Mouse (Mus musculus) naive thymus-derived CD4-positive, alpha-beta T cell, adult 2 months (primary cell): ENCODE data around the gene Snx13.
A peak's percentile ranks its signal among the peaks of the same experiment; 100 is the strongest.

Experiments
- DNase-seq: peaks from one replicate; pipeline ENCODE4 v3.0.0-alpha.2; 2011; ENCODE audit warnings: low read depth

Snx13 gene

DNA sequence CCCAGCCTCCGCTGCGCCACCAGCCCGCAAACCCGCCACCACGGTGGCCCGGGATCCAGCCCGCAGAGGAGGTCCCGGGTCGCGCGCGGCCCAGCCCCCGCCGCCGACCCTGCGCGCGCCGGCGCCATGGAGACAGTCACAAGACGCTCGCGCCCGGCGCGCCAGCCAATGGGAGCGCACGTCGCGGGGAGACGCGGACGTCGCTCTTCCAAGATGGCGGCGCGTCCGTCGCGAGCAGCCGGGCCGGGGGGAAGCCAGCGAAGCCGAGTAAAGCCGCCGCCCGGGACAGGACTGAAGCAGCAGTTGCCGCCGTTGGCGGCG is at the start of gene Snx13:
Gene Snx13 (plus strand): TSS at position 188 of the 321 bp plus-strand sequence.
- DNase-seq: peak; percentile 91

- DNase-seq: no peak
Observed at GRCm38 (mm10) chr12:34997597-34998182, 49.3 kb upstream of the Snx13 start.

- no peak for DNase-seq
Observed at GRCm38 (mm10) chr12:34998778-34999467, 48.1 kb upstream of the Snx13 start.

- no peak for DNase-seq
Observed at GRCm38 (mm10) chr12:35000323-35000722, 46.7 kb upstream of the Snx13 start.

- no peak for DNase-seq
Observed at GRCm38 (mm10) chr12:35005748-35006147, 41.2 kb upstream of the Snx13 start.

GRCm38 (mm10) chr12:35007851-35008250 is 39.1 kb upstream of the Snx13 start:
- DNase-seq: no peak

DNA sequence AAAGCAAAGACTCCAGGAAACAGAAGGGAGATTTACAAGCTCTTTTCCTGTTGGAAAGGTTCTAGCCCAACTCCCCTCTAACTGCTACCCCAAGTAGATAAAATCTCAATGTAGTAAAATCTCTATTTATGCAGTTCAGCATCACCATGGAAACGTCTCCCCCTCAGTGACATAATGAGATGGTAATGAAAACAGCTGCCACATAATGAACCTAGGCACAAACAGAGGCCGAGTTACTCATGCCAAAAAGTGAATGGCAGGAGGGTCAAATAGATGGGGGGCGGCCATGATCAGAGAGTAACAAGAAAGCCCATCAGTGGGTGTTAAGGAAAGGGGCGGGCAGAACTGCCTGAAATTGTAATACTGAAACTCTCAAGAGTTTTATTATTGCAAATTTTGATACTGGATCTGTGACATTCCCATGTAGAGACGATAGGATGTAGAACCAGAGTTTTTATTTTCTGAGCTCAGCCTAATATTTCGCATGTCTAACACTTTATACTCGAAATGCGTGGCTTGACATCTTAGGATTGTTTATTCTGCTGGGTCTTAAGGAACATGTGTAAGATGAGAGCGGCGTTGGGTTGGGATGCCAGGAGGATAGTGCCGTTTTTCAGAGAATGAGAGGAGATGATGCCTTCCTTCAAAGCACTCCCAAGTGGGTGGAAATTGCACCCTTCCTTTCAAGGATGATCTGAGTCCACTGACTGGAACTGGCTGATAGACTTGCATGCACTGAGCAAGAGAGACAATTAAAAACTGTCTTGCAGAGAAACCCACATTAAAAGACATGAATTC is 38.4 kb upstream of the Snx13 start:
- DNase-seq: no peak

DNA sequence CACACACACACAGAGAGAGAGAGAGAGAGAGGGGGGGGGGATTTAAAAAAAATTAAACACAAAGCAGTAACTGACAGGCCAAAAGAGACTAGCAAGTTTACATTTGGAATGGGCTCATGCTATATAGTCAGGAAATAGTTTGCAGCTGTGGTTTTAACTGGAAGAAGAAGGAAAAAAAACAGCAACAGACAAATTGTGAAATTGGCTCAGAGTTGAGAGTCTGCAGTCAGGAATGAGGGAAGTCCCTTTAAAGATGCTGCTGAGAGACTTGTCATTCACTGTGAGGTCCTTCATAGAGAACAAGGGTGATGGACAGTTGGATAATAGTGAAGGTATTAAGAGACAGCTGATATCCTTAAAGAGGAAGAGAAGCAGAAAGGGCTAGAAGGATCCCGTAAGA is 35.5 kb upstream of the Snx13 start:
- DNase-seq: no peak

GRCm38 (mm10) chr12:35013950-35014349 is 33.0 kb upstream of the Snx13 start:
- DNase-seq: no peak

GRCm38 (mm10) chr12:35016056-35016455 is 30.9 kb upstream of the Snx13 start:
- DNase-seq: no peak

DNA sequence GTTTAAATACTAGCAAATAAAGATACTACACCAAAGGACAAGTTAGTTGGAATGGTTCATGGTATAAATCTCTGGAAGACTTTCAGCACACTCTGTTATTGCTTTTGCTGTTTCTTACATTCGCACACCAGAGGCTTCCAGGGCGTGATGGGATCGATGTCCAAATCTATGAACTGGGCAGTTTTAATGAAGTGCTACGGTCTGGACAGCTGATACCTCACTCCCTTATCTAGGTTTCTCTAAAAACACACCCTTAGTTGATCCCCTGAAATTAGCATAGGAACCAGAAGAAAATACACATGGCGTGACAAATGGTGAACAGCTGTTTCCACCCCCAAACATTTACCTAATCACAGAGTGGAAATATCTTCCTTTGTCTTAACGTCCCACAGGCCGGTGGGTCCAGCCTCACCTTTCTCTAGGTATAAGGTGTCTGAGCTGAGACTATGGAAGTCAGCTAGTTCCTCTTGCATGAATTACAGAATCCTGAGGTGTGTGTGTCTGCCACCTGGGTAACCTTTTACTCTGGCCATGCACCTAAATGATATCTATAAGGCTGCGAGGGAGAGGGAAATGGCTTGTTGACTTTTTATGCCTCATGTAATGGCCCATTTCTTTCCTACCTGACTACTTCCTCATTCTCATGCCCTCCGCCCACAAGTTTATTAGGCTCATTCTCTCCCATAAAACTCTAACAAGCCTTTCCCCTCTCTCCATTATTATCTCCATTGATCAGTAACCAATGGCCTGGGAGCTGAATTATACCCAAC is 30.3 kb upstream of the Snx13 start:
- DNase-seq: no peak

GRCm38 (mm10) chr12:35018679-35019237 is 28.2 kb upstream of the Snx13 start:
- no peak for DNase-seq

DNA sequence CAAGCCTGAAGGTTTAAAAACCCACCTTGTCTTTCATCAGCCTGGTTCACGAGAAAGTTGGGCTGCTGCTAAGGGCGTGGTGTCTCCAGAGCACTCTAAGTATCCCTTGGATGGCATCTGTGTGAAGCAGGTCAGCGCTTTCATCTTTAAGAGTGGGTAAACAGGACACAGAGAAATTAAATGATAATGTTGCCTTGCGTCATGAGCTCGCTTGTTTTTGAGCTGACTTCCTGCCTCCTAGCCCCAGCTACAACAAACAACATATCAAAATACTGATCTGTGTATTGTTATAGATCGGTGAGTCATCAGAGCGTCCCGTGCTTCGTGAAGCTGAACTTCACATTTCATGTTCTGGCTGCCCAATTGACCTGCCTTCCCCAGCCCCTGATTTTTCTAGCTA is 25.7 kb upstream of the Snx13 start:
- DNase-seq: no peak

DNA sequence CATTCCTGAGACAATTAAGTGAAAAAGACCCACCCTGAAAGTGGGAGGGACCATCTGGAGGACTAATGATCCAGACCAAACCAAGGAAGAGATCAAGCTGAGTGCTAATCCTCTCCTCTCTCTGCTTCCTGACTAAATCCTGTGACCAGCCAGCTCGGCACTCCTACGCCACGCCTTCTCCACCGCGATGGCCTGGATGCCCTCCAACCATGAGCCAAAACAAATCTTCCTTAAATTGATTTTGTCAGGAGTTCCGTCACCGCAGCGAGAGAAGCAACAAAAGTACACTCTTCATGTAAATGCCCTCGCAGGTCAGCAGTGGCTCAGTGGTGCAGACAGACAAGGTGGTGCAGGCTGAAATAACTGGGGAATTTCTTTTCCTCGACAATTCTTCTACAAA is 24.9 kb upstream of the Snx13 start:
- no peak for DNase-seq

DNA sequence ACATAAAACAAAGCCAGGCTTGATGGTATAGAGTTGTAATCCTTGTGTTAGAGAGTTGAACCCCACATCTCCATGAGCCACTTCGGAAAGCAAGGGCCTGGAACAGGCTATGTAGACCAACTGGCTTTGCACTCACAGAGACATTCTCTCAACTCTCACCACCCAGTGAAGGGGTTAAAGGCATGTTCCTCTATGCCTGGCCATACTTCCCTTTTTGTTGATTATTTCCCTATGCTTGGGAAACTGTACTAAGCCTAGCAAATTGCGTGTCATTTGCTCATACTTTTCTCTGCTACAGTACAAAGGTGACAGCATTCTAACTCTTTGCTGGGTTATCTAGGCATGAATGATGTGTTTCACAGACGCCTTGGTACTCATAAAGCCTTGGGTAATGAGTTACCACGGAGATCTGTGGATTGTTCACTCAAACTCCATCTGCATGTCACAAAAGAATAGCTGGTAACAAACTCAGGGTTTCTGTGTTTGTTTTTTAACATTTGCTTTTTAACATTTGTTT is 21.0 kb upstream of the Snx13 start:
- no peak for DNase-seq

DNA sequence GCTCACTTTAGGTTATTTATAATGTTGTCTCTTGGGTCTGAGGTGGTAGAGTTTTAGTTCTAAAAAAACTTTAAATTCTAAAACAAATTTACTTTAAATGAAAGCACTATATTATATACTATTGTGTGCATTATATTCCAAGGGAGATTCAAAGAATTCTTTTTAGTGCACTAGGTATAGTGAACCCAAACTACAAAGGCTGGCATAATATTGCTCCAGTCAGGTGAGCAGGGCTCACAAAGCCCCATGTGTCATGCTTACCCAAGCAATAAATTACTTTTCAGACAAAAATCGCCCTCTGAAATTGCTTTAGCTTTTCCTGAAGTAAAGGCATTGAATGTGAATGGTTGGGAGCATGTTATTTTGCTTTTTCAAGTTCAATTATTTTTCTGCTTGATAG is 19.5 kb upstream of the Snx13 start:
- no peak for DNase-seq

DNA sequence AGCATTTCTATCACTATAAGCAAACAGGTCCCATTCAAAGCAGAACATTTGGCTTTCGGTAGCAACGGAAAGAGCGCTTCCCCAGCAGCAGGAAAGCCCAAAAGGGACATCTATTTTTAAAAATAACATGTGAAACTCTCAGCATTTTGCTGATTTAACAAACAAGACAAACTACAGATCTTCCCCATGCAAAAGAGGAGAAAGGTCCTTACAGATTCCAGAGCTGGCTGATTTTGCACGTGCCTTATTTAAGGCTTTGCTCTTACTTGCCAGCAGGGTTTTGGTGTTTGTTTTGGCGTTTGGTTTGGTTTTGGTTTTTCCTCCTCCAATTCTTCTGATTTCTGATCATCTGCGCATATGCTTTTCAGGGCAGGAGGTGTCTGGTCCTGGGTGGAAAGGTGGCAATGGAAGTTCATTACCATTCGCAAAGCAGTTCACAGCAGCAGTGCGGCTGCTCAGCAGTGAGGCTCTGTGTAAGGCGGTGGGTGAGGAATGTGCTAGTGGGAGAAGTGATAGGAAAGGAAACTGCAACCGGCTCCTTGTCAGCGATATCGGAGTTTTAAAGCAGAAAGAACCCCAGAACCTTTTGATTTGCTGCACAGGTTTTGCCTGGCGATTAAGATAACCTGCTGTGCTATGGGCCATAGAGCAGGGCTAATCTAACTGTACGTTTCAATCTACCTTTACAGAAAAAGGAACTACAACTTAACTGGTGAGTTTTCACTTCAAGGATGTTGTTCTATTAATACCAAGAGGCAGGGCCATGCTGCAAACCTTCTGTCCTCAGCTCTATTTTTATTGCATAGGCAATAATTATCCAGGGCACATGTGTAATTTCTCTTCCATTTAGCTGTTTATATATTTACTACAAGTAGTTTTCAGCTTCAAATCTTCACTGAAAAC is 8.1 kb upstream of the Snx13 start:
- DNase-seq: peak; percentile 23

DNA sequence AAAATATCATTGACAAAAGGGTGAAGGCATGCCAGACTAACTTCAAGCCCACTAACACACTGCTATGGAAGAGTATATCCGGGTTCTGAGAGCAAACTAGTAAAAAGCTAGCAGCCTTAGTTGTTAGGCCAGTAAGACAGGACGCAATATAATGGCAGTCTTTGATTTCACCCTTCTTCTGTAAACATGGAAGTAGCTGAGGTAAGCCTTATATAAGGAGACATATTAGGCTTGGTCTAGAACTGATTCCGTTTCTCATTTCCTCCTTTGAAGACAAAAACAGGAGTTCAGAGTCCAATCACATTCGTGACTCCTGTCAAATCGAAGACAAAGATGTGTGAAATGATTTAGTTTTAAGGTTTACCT is 7.4 kb upstream of the Snx13 start:
- DNase-seq: no peak

DNA sequence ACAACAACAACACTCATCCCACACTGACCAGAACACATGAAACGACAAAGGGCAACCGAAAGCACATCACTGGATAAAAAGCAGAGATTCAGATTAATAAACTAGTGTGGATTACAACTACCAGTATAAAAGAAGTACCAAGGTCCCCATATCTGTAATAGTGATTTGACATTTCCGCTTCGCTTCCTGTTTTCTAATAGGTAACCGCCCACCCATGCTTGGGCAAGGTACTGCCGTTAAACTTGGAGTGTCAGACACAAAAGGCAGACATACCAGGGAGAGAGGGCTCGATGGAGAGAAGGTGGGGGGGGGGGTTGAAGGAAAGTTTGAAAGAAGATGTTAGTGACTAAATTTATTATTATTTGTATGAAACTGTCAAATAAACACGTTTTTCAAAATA is 5.0 kb upstream of the Snx13 start:
- DNase-seq: no peak

DNA sequence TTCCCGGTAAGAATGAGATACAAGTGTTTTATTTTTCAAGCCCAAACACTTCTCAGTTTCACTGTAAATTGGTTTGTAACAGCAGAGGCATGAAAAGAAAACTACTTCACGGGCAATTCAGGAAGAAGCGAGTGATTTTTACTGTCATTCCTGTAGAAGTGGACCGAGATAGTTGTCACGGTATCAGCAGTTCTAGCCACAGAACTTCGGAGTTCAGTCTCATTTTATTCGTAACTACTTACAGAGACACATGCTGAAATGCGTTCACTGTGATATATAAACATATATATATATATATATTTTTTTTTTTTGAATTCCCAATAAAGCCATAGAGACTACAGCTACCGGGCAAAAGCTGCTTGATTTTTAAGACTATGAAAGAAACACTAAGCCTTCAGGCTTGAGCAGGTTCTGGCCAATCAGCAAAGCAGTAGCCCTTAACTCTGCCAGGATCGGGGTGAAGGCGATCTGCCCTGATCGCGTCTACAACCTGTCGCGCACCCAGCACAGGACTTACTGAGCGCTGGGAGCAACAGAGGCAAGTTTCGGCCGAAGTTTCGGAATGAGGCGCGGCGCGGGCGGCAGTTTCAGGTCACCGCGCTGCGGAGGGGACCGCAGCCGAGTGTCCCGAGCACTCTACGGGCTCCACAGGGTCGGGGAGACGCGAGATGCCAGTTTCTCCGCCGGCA is 532 bp upstream of the Snx13 start:
- DNase-seq: no peak
